Mouse (Mus musculus) testis, postnatal 10 days (tissue): ENCODE results near the gene Tmc5.

Experiments used
- DNase-seq: peaks from one replicate; pipeline ENCODE4 v3.0.0; 2021; ENCODE audit warnings: low spot score

The Tmc5 gene

GRCm38 (mm10) chr7:118611185-118611749, 14.2 kb downstream of the Tmc5 start:
- DNase-seq = no peak

GRCm38 (mm10) chr7:118611933-118612332, 14.8 kb downstream of the Tmc5 start:
- DNase-seq = no peak

GRCm38 (mm10) chr7:118614076-118614475, 17.0 kb downstream of the Tmc5 start:
- DNase-seq = no peak

GRCm38 (mm10) chr7:118618104-118618503, 21.0 kb downstream of the Tmc5 start:
- no peak for DNase-seq

- DNase-seq = no peak
Observed at GRCm38 (mm10) chr7:118620243-118620906, 23.3 kb downstream of the Tmc5 start.

GRCm38 (mm10) chr7:118621094-118621493, 24.0 kb downstream of the Tmc5 start:
- no peak for DNase-seq

- DNase-seq = no peak
Observed at GRCm38 (mm10) chr7:118627550-118628298, 30.6 kb downstream of the Tmc5 start.

- DNase-seq = no peak
Observed at GRCm38 (mm10) chr7:118633094-118633493, 36.0 kb downstream of the Tmc5 start.

- no peak for DNase-seq
Observed at GRCm38 (mm10) chr7:118633951-118634350, 36.9 kb downstream of the Tmc5 start.

- no peak for DNase-seq
Observed at GRCm38 (mm10) chr7:118637466-118637865, 40.4 kb downstream of the Tmc5 start.

- DNase-seq = no peak
Observed at GRCm38 (mm10) chr7:118646237-118646636, 49.1 kb downstream of the Tmc5 start.

- DNase-seq = no peak
Observed at GRCm38 (mm10) chr7:118649328-118649727, 52.2 kb downstream of the Tmc5 start.

- no peak for DNase-seq
Observed at GRCm38 (mm10) chr7:118650119-118650518, 53.0 kb downstream of the Tmc5 start.

- no peak for DNase-seq
Observed at GRCm38 (mm10) chr7:118650891-118651290, 53.8 kb downstream of the Tmc5 start.

GRCm38 (mm10) chr7:118652572-118653295, 55.6 kb downstream of the Tmc5 start:
- DNase-seq = no peak

- DNase-seq = no peak
Observed at GRCm38 (mm10) chr7:118656730-118657129, 59.6 kb downstream of the Tmc5 start.

GRCm38 (mm10) chr7:118667773-118668172, 70.7 kb downstream of the Tmc5 start:
- no peak for DNase-seq

GRCm38 (mm10) chr7:118670142-118670541, 73.0 kb downstream of the Tmc5 start:
- no peak for DNase-seq

- DNase-seq = no peak
Observed at GRCm38 (mm10) chr7:118676826-118677225, 79.7 kb downstream of the Tmc5 start.

- peak; percentile 88 for DNase-seq
Observed at GRCm38 (mm10) chr7:118688199-118688598, 91.1 kb downstream of the Tmc5 start.

- no peak for DNase-seq
Observed at GRCm38 (mm10) chr7:118689088-118689487, 92.0 kb downstream of the Tmc5 start.

- no peak for DNase-seq
Observed at GRCm38 (mm10) chr7:118691287-118691686, 94.2 kb downstream of the Tmc5 start.

- DNase-seq = no peak
Observed at GRCm38 (mm10) chr7:118696146-118696545, 99.0 kb downstream of the Tmc5 start.
